Mouse (Mus musculus) ES-E14 (cell line): Measurements from ENCODE around the gene Sncg. TPM values are rescaled to one million over a fixed set of nuclear protein-coding genes. Genes with fewer than 3 reads are reported as not detected.

Source experiments
- DNase-seq: peaks from one replicate; pipeline ENCODE4 v3.0.0-alpha.2; 2013; ENCODE audit warnings: low read depth, low spot score
- H3K27ac ChIP-seq: 2 replicates; pipeline ENCODE4 v1.5.1; 2012; ENCODE audit warnings: low read depth, mild to moderate bottlenecking, low read length, moderate library complexity, mixed read lengths; ENCODE audit not compliant: poor library complexity, insufficient read depth, severe bottlenecking
- H3K36me3 ChIP-seq: 2 replicates; pipeline ENCODE4 v1.6.1; 2012; ENCODE audit warnings: mild to moderate bottlenecking, low read length, moderate library complexity, mixed read lengths; ENCODE audit not compliant: control insufficient read depth, poor library complexity, insufficient read depth, severe bottlenecking
- H3K4me1 ChIP-seq, 2 experiments: fragments of 150-350 bp in 1 of 2; sonication (generic) in 1 of 2; 2 replicates each; pipeline ENCODE4 v1.6.1; 2012; ENCODE audit warnings: low read length in 2 of 2, mild to moderate bottlenecking in 1 of 2, mixed read lengths in 1 of 2; ENCODE audit not compliant: control insufficient read depth in 2 of 2, insufficient read depth in 2 of 2, poor library complexity in 1 of 2
- H3K4me3 ChIP-seq, 2 experiments: fragments of 150-350 bp in 1 of 2; sonication (generic) in 1 of 2; 2 replicates each; pipeline ENCODE4 v1.5.1; 2012; ENCODE audit warnings: low read length in 2 of 2, low read depth in 1 of 2, mild to moderate bottlenecking in 1 of 2, mixed read lengths in 1 of 2; ENCODE audit not compliant: insufficient read depth in 1 of 2, poor library complexity in 1 of 2, severe bottlenecking in 1 of 2
- H3K9ac ChIP-seq: 2 replicates; pipeline ENCODE4 v1.6.1; 2012; ENCODE audit warnings: low read depth, mild to moderate bottlenecking, low read length, mixed read lengths; ENCODE audit not compliant: poor library complexity, insufficient read depth, severe bottlenecking
- H3K9me3 ChIP-seq: fragments of 150-350 bp; sonication (generic); 2 replicates; pipeline ENCODE4 v1.6.1; 2012; ENCODE audit warnings: low read depth, mild to moderate bottlenecking, low read length; ENCODE audit not compliant: control insufficient read depth, insufficient read depth
- CHD2 ChIP-seq: IDR thresholded peaks from 2 replicates; pipeline ENCODE4 v1.6.1; 2014; ENCODE audit warnings: mild to moderate bottlenecking, low read depth, low read length, inconsistent platforms
- HCFC1 ChIP-seq: IDR thresholded peaks from 2 replicates; pipeline ENCODE4 v1.6.1; 2012; ENCODE audit warnings: low read length, inconsistent platforms, borderline replicate concordance; ENCODE audit not compliant: insufficient read depth
- MAFK ChIP-seq: IDR thresholded peaks from 2 replicates; pipeline ENCODE4 v1.6.1; 2014; ENCODE audit warnings: mild to moderate bottlenecking, low read depth, low read length, inconsistent platforms; ENCODE audit not compliant: insufficient read depth
- ZC3H11A ChIP-seq: IDR thresholded peaks from 2 replicates; pipeline ENCODE4 v1.6.1; 2012; ENCODE audit warnings: low read depth, mild to moderate bottlenecking, inconsistent platforms, low read length, borderline replicate concordance
- ZNF384 ChIP-seq: IDR thresholded peaks from 2 replicates; pipeline ENCODE4 v1.6.1; 2012; ENCODE audit warnings: low read depth, low read length, inconsistent platforms
- in situ Hi-C, 2 experiments: fragments of 600-800 bp; cut with MboI; formaldehyde crosslinking; loops; one replicate each; pipeline ENCODE4 v1.15.1; 2025; ENCODE audit warnings: low sequenced_read_pairs in 2 of 2, inconsistent platforms in 1 of 2; ENCODE audit not compliant: unreplicated experiment in 2 of 2
- total RNA-seq: library from RNA; depleted of rRNA; stranded (reverse); fragments of 300-350 nt; gene quantifications from 2 replicates; pipeline ENCODE4 v1.2.3, GENCODE M21; 2012

Gene Sncg
- total RNA-seq, 1 experiment = 3.9 TPM

DNA sequence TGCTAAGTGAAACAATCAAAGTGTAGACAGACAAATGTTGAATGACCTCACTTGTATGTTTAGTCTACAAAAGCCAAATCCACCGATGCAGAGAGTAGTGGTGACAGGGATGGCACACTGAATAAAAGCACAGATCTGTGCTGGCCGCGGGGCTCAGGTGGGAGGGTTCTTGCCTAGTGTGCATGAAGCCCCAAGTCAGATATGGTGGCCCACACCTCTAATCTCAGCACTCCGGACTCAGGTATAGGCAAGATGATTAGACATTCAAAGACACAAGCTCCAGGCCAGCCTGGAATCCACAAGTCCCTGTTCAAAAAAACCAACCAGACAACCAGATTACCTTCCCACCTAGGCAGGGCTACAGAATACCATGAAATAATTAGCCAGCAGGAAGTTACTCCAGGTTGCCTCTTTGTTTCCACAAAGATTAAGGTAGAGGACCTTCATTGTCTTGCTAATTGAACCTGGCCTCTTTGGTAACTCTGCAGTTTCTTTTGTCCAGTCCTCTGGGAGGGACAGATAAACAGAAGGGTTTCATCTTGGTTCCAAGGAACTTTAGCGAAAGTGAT, 14.8 kb downstream of the Sncg start:
- Histone ChIP-seq H3K4me3 (peak overlapping the region in 1 of 2 experiments; percentile 34; a peak in 1 of 4 replicates), H3K4me1 (peaks cover 19 to 42% of the 10 kb centered on the region in 2 experiments), H3K27ac (peak overlapping the region; percentile 97), H3K36me3 (no peaks in the 10 kb centered on the region; the same call in 1 of the 2 replicates), H3K9me3 (no peaks in the 10 kb centered on the region), H3K9ac (peak overlapping the region; percentile 72; the same call in 1 of the 2 replicates)
- in situ Hi-C loops = no loop called here
- peak; percentile 88 for DNase-seq
- TF ChIP-seq MAFK = peak; percentile 44; the same call in 1 of the 2 replicates
- peak; percentile 98 for TF ChIP-seq ZNF384
- TF ChIP-seq CHD2 = 0 out of 2 replicates have a peak, but pooled peaks have one; percentile 53
- TF ChIP-seq HCFC1 = no peak
- TF ChIP-seq ZC3H11A = no peak

- H3K4me3 ChIP-seq = no peak overlapping the region
- no peaks in the 10 kb centered on the region; the same call in 1 of the 2 replicates for H3K36me3 ChIP-seq
- no peak for DNase-seq
- H3K4me1 ChIP-seq = peaks cover 25 to 51% of the 10 kb centered on the region in 2 experiments
- no peaks in the 10 kb centered on the region for H3K9me3 ChIP-seq
- in situ Hi-C loops = no loop called here
- TF ChIP-seq ZC3H11A (no peak), MAFK (no peak), ZNF384 (no peak), HCFC1 (no peak), CHD2 (no peak)
- H3K27ac ChIP-seq = peak overlapping the region; percentile 96
- peak overlapping the region; percentile 72; the same call in 1 of the 2 replicates for H3K9ac ChIP-seq
These were observed 16.7 kb downstream of the Sncg start for GRCm38 (mm10) chr14:34357671-34358455.

DNA sequence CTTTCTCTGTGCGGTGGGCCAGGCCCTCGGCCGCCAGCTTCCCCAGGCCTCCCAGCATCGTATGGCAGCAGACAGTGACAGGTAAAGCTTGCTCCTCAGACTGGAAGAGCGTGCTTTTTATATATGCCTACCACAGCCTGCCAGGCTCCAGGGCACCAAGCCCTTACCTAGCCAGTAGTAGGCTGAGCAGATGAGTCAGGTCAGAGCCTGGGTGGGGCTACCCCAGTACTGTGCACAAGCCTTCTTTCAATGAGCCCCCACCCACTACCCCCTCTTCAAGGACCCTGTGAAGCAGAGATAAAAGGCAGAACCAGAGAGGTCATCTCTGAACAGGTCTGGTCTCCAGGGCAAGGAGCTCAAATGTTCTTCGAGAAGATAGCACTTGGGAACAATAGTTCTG, 19.3 kb downstream of the Sncg start, which contains the start of gene Fam25c:
TSS of gene Fam25c (minus strand) at position 133 of the 400 bp plus-strand sequence.
- H3K36me3 ChIP-seq = no peaks in the 10 kb centered on the region; the same call in 1 of the 2 replicates
- no peak for TF ChIP-seq HCFC1
- TF ChIP-seq CHD2 = no peak
- no peak for TF ChIP-seq MAFK
- TF ChIP-seq ZC3H11A = no peak
- no peak for TF ChIP-seq ZNF384
- peak within 1 kb of the TSS; percentile 72; the same call in 1 of the 2 replicates for H3K9ac ChIP-seq
- no peaks in the 10 kb centered on the region for H3K9me3 ChIP-seq
- peak within 1 kb of the TSS in 1 of 2 experiments; percentile 20; a peak in 2 of 4 replicates for H3K4me3 ChIP-seq
- in situ Hi-C loops = no loop called here
- H3K4me1 ChIP-seq = peaks cover 23 to 56% of the 10 kb centered on the region in 2 experiments
- peak within 1 kb of the TSS; percentile 72 for H3K27ac ChIP-seq
- no peak for DNase-seq

DNA sequence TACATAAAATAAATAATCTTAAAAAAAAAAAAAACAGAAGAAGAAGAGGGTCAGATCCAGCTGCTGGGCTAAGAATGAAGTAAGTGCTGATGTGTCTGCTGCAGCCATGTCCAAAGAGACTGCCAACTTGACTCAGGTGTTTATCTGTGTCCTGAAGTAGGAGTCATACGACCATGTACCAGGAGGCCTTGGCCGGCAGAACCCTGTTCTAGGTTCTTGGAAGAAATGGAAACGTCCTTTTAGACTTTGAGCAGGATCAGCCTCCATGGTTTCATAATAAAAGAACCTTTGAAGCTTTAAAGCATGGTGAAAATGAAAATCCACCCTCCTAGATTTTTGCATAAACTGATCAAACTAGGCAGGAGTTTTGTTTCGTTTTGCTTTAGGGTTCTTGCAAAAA, 20.1 kb downstream of the Sncg start:
- in situ Hi-C loops = no loop called here
- Histone ChIP-seq H3K4me3 (peak overlapping the region in 1 of 2 experiments; percentile 14; a peak in 1 of 4 replicates), H3K4me1 (peaks cover 22 to 58% of the 10 kb centered on the region in 2 experiments), H3K9me3 (no peaks in the 10 kb centered on the region), H3K36me3 (peaks cover 3% of the 10 kb centered on the region; the same call in 1 of the 2 replicates), H3K9ac (peak overlapping the region; percentile 72; the same call in 1 of the 2 replicates), H3K27ac (peak overlapping the region; percentile 72; the same call in 1 of the 2 replicates)
- TF ChIP-seq ZNF384 (no peak), MAFK (no peak), CHD2 (no peak), HCFC1 (no peak), ZC3H11A (no peak)
- no peak for DNase-seq
